Comparison of ENCODE assay signal across 20 mouse cellular contexts in the genomic region with DNA sequence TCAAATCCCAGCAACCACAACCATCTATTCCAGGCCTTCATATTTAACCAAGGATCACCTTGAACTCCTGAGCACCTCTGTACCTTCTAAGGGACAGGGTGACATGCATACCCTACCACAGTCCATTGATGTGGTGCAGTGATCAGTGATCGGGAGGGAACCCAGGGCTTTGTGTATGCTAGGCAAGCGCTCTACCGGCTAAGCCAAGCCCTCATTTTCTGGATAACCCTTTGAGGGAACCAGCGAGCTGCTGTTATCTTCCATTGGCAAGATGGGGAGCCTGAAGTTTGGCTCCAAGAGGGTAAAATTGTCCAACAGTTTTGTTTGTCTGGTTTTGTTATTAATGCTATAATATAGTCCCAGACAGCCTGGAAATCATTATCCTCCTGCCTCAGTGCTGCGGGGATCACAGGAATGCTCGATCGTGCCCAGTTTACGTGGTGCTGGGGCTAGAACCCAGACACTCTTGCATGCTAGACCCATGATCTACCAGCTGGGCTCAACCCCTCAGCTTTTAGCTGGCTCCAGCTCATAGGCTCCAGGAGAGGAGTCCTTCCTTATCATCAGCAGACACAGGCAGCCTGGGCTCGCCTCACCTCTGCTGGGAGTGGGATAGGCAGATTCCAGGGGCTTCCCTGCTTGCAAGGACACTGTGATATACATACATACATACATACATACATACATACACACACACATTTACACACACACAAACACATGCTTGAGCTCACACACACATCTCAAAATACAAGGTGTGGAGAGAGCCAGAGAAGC. TPM values are rescaled to one million over a fixed set of nuclear protein-coding genes. Genes with fewer than 3 reads are reported as not detected.
DNase-seq lines count a peak whose midpoint lies in the region; ATAC-seq and TF ChIP-seq lines count a peak whose summit lies in the region.
"Had no signal": no experiment of that assay in that cellular context is flagged by ENCODE, and none has a peak within 500 bp of the region (broad histone marks: within the 10 kb centered on the region; RNA-seq: fewer than 3 reads in every experiment).

No protein-coding gene starts in this region.

- H3K4me3 ChIP-seq in embryonic facial prominence, embryonic 12.5 days = no peak overlapping the region
- no peak overlapping the region for H3K4me3 ChIP-seq in embryonic facial prominence, embryonic 10.5 days
- H3K4me3 ChIP-seq in liver, embryonic 15.5 days (replicated peaks) = no peak overlapping the region
- H3K4me3 ChIP-seq in layer of hippocampus, adult 2 months = no peak overlapping the region
- H3K4me3 ChIP-seq: forebrain, embryonic 15.5 days; intestine, embryonic 15.5 days; left cerebral cortex, adult 2 months; lung, embryonic 15.5 days; myocyte had no signal

- ATAC-seq in embryonic facial prominence, embryonic 12.5 days (ENCODE audit: insufficient number of reproducible peaks, insufficient read depth, low FRiP score, low TSS enrichment) = no peak
- ATAC-seq in erythroblast, adult 5-6 weeks (replicated peaks; ENCODE audit: low FRiP score, poor library complexity, severe bottlenecking) = peak; percentile 52; the same call in 1 of the 2 replicates
- peak; percentile 59 for ATAC-seq in liver, embryonic 15.5 days (ENCODE audit: insufficient read depth)
- ATAC-seq: forebrain, embryonic 15.5 days; intestine, embryonic 15.5 days had no signal

- no peak overlapping the region for H3K9ac ChIP-seq in embryonic facial prominence, embryonic 12.5 days
- H3K9ac ChIP-seq in liver, embryonic 15.5 days = peak overlapping the region; percentile 1
- H3K9ac ChIP-seq: forebrain, embryonic 15.5 days; hindbrain, embryonic 14.5 days; intestine, embryonic 15.5 days; lung, embryonic 15.5 days had no signal

- 86% methylated on average over 9 of the region's 9 CpGs for WGBS in embryonic facial prominence, embryonic 12.5 days
- WGBS in embryonic facial prominence, embryonic 10.5 days = 93% methylated on average over 9 of the region's 9 CpGs
- 48% methylated on average over 9 of the region's 9 CpGs for WGBS in liver, embryonic 15.5 days (ENCODE audit: insufficient replicate concordance)

- H3K4me1 ChIP-seq in embryonic facial prominence, embryonic 12.5 days = no peaks in the 10 kb centered on the region
- peaks cover 8% of the 10 kb centered on the region; the same call in 1 of the 2 replicates for H3K4me1 ChIP-seq in embryonic facial prominence, embryonic 10.5 days
- peaks cover 43% of the 10 kb centered on the region for H3K4me1 ChIP-seq in liver, embryonic 15.5 days (replicated peaks)
- H3K4me1 ChIP-seq: intestine, embryonic 15.5 days; lung, embryonic 15.5 days had no signal

- no peak for DNase-seq in embryonic facial prominence, embryonic 10.5 days (ENCODE audit: low spot score)
- peak; percentile 3 for DNase-seq in CD4-positive helper T cell, adult 2 months (ENCODE audit: low read depth, low spot score)
- DNase-seq in kidney, postnatal 36 days = no peak
- DNase-seq in B cell, adult 2 months = no peak
- no peak for DNase-seq in layer of hippocampus, adult 2 months (ENCODE audit: low spot score in 2 of 2)
- DNase-seq: adrenal gland, adult 8-10 months; cerebellum, adult 11-12 months; cerebellum, postnatal 25 days; heart, postnatal 10 days; midbrain, embryonic 14.5 days had no signal

- H3K4me2 ChIP-seq in embryonic facial prominence, embryonic 12.5 days (replicated peaks) = no peak overlapping the region
- H3K4me2 ChIP-seq in liver, embryonic 15.5 days = peak overlapping the region; percentile 27
- H3K4me2 ChIP-seq: forebrain, embryonic 15.5 days; hindbrain, embryonic 14.5 days; intestine, embryonic 15.5 days; lung, embryonic 15.5 days had no signal

- no peak for TF ChIP-seq CTCF in layer of hippocampus, adult 2 months (conservative IDR thresholded peaks at IDR 0.05)

- H3K27me3 ChIP-seq in embryonic facial prominence, embryonic 12.5 days = peaks cover 25% of the 10 kb centered on the region
- H3K27me3 ChIP-seq in embryonic facial prominence, embryonic 10.5 days (replicated peaks; ENCODE audit: low read depth, poor library complexity, severe bottlenecking) = peaks cover 25% of the 10 kb centered on the region
- peaks cover 30% of the 10 kb centered on the region for H3K27me3 ChIP-seq in liver, embryonic 15.5 days
- H3K27me3 ChIP-seq: CH12.LX had no signal

- peak overlapping the region; percentile 26; the same call in 1 of the 2 replicates for H3K27ac ChIP-seq in embryonic facial prominence, embryonic 12.5 days
- H3K27ac ChIP-seq in embryonic facial prominence, embryonic 10.5 days (replicated peaks) = no peak overlapping the region
- peak overlapping the region; percentile 31 for H3K27ac ChIP-seq in liver, embryonic 15.5 days (replicated peaks)
- H3K27ac ChIP-seq in layer of hippocampus, adult 2 months = no peak overlapping the region
- H3K27ac ChIP-seq: forebrain, embryonic 15.5 days; hindbrain, embryonic 14.5 days; intestine, embryonic 15.5 days; left cerebral cortex, adult 2 months; lung, embryonic 15.5 days had no signal

- H3K36me3 ChIP-seq in embryonic facial prominence, embryonic 12.5 days = no peaks in the 10 kb centered on the region
- H3K36me3 ChIP-seq in embryonic facial prominence, embryonic 10.5 days (replicated peaks) = no peaks in the 10 kb centered on the region
- no peaks in the 10 kb centered on the region for H3K36me3 ChIP-seq in liver, embryonic 15.5 days (replicated peaks)
- H3K36me3 ChIP-seq: forebrain, embryonic 15.5 days; intestine, embryonic 15.5 days; lung, embryonic 15.5 days had no signal

- peaks cover 6% of the 10 kb centered on the region; the same call in 1 of the 2 replicates for H3K9me3 ChIP-seq in embryonic facial prominence, embryonic 12.5 days
- H3K9me3 ChIP-seq in embryonic facial prominence, embryonic 10.5 days = no peaks in the 10 kb centered on the region
- H3K9me3 ChIP-seq in liver, embryonic 15.5 days (replicated peaks) = no peaks in the 10 kb centered on the region
- H3K9me3 ChIP-seq: forebrain, embryonic 15.5 days; intestine, embryonic 15.5 days; lung, embryonic 15.5 days had no signal

RNA-seq across cellular contexts. Expression of gene Ap1m2, which starts 2.4 kb away (rescaled TPM):
- 15.8 and 18.2 TPM in 2 replicates for polyA plus RNA-seq in embryonic facial prominence, embryonic 12.5 days (2016; fragmentation: Nextera tagmentation; extraction: Ambion mirVana)
- 16.8 and 18.6 TPM in 2 replicates for polyA plus RNA-seq in embryonic facial prominence, embryonic 10.5 days (2016; fragmentation: Nextera tagmentation; extraction: Ambion mirVana)
- 0.58 TPM in 1 of 2 replicates, not detected in the other for total RNA-seq in erythroblast, adult 5-6 weeks (2015; ENCODE audit: low replicate concordance)
- not detected in 2 replicates for total RNA-seq in erythroblast, adult 5-6 weeks (2017; ENCODE audit: low replicate concordance)
- polyA plus RNA-seq in liver, embryonic 15.5 days (2015; fragmentation: Nextera tagmentation; extraction: Ambion mirVana) = 0.28 and 0.68 TPM in 2 replicates
- total RNA-seq in layer of hippocampus, adult 2 months (2021) = under 1 TPM; 0.41 to 0.76 TPM
- total RNA-seq: heart, postnatal 10 days had no signal
- polyA plus RNA-seq: myocyte had no signal

RNA-seq across cellular contexts. Expression of gene Slc44a2, which starts 5.9 kb away (rescaled TPM):
- 117 and 118 TPM in 2 replicates for polyA plus RNA-seq in embryonic facial prominence, embryonic 12.5 days (2016; fragmentation: Nextera tagmentation; extraction: Ambion mirVana)
- 86.8 and 92.7 TPM in 2 replicates for polyA plus RNA-seq in embryonic facial prominence, embryonic 10.5 days (2016; fragmentation: Nextera tagmentation; extraction: Ambion mirVana)
- 10.6 and 17.1 TPM in 2 replicates for total RNA-seq in erythroblast, adult 5-6 weeks (2015; ENCODE audit: low replicate concordance)
- total RNA-seq in erythroblast, adult 5-6 weeks (2017; ENCODE audit: low replicate concordance) = 11.7 and 14.5 TPM in 2 replicates
- polyA plus RNA-seq in liver, embryonic 15.5 days (2015; fragmentation: Nextera tagmentation; extraction: Ambion mirVana) = 16.7 and 17.6 TPM in 2 replicates
- total RNA-seq in layer of hippocampus, adult 2 months (2021) = 10 to 100 TPM; 50.7 to 52.6 TPM

RNA-seq across cellular contexts. Expression of gene Cdkn2d, which starts 23.3 kb away (rescaled TPM):
- 51.7 and 52.5 TPM in 2 replicates for polyA plus RNA-seq in embryonic facial prominence, embryonic 12.5 days (2016; fragmentation: Nextera tagmentation; extraction: Ambion mirVana)
- 40.9 and 45.1 TPM in 2 replicates for polyA plus RNA-seq in embryonic facial prominence, embryonic 10.5 days (2016; fragmentation: Nextera tagmentation; extraction: Ambion mirVana)
- total RNA-seq in erythroblast, adult 5-6 weeks (2015; ENCODE audit: low replicate concordance) = 29.4 and 40.1 TPM in 2 replicates
- total RNA-seq in erythroblast, adult 5-6 weeks (2017; ENCODE audit: low replicate concordance) = 15.9 and 25.5 TPM in 2 replicates
- 129 and 144 TPM in 2 replicates for polyA plus RNA-seq in liver, embryonic 15.5 days (2015; fragmentation: Nextera tagmentation; extraction: Ambion mirVana)
- total RNA-seq in layer of hippocampus, adult 2 months (2021) = 10 to 100 TPM; 53.7 to 54.4 TPM

RNA-seq across cellular contexts. Expression of gene Kri1, which starts 26.8 kb away (rescaled TPM):
- polyA plus RNA-seq in embryonic facial prominence, embryonic 12.5 days (2016; fragmentation: Nextera tagmentation; extraction: Ambion mirVana) = 16.8 and 17.9 TPM in 2 replicates
- 16.2 and 18.0 TPM in 2 replicates for polyA plus RNA-seq in embryonic facial prominence, embryonic 10.5 days (2016; fragmentation: Nextera tagmentation; extraction: Ambion mirVana)
- total RNA-seq in erythroblast, adult 5-6 weeks (2015; ENCODE audit: low replicate concordance) = 14.0 and 26.7 TPM in 2 replicates
- total RNA-seq in erythroblast, adult 5-6 weeks (2017; ENCODE audit: low replicate concordance) = 16.7 and 22.3 TPM in 2 replicates
- 6.0 and 6.7 TPM in 2 replicates for polyA plus RNA-seq in liver, embryonic 15.5 days (2015; fragmentation: Nextera tagmentation; extraction: Ambion mirVana)
- total RNA-seq in layer of hippocampus, adult 2 months (2021) = 10 to 100 TPM; 45.1 to 46.6 TPM

RNA-seq across cellular contexts. Expression of gene Atg4d, which starts 49.5 kb away (rescaled TPM):
- polyA plus RNA-seq in embryonic facial prominence, embryonic 12.5 days (2016; fragmentation: Nextera tagmentation; extraction: Ambion mirVana) = 33.6 and 33.9 TPM in 2 replicates
- 37.8 and 41.3 TPM in 2 replicates for polyA plus RNA-seq in embryonic facial prominence, embryonic 10.5 days (2016; fragmentation: Nextera tagmentation; extraction: Ambion mirVana)
- total RNA-seq in erythroblast, adult 5-6 weeks (2015; ENCODE audit: low replicate concordance) = 11.9 TPM in 2 replicates
- 31.9 and 59.8 TPM in 2 replicates for total RNA-seq in erythroblast, adult 5-6 weeks (2017; ENCODE audit: low replicate concordance)
- 97.2 and 118 TPM in 2 replicates for polyA plus RNA-seq in liver, embryonic 15.5 days (2015; fragmentation: Nextera tagmentation; extraction: Ambion mirVana)
- 10 to 100 TPM; 39.8 to 40.2 TPM for total RNA-seq in layer of hippocampus, adult 2 months (2021)

Comparison
In these comparisons a context has a peak if more than half of its experiments do, and no peak if none do; other contexts are left out.
1. H3K27ac ChIP-seq: peak in embryonic facial prominence, embryonic 12.5 days (single experiment) and liver, embryonic 15.5 days (single experiment); none in embryonic facial prominence, embryonic 10.5 days (single experiment) and layer of hippocampus, adult 2 months (single experiment).